Mouse (Mus musculus): ENCODE measurements around the gene Tmod3.

DNA sequence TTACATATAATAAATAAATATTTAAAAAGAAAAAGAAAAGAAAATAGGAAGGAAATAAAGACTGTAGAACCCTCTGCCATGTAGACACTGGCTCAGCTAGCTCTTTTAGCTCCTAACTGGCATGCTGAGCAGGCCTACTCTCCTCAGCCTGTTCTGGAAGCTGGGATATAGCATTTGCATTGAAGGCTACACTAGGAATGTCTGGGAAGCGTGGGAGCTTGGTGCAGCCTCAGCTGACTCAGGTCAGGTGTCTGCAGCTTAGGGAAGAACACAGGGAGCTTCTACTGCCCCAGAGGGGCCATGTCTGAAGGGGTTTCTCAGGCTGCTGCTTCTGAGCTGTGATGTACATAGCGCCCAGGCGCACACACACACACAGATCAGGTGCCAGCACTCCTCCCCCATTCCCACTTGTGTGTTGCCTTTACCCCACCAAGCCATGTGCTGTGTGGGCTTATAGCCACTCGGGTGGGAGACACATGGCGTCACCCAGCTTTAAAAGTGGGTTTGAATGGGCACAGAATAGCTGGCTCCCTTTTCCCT is 78.9 kb downstream of the Tmod3 start:
- no peak for TF ChIP-seq POLR2A (IDR thresholded peaks at IDR 0.05; ENCODE audit: borderline replicate concordance, insufficient read depth, low read length)
- TF ChIP-seq CTCF (IDR thresholded peaks at IDR 0.05; ENCODE audit: borderline replicate concordance, insufficient read depth, low read depth, low read length) = no peak

Measured in cerebellum, adult 2 months (tissue).